ENCODE assay signal across 8 mouse cellular contexts in genomic region chr4:53714051-53714814, GRCm38 (mm10). TPM values are rescaled to one million over a fixed set of nuclear protein-coding genes. Genes with fewer than 3 reads are reported as not detected.
DNase-seq lines count a peak whose midpoint lies in the region; ATAC-seq and TF ChIP-seq lines count a peak whose summit lies in the region.

No protein-coding gene starts in this region.

- peaks cover 0 to 10% of the 10 kb centered on the region in 2 experiments; a peak in 2 of 4 replicates for H3K36me3 ChIP-seq in MEL (ENCODE audit: control insufficient read depth in 1 of 2, insufficient read depth in 2 of 2, low read length in 2 of 2)
- H3K36me3 ChIP-seq in forebrain, postnatal 0 days (ENCODE audit: insufficient read depth): no peaks in the 10 kb centered on the region
- no peaks in the 10 kb centered on the region for H3K36me3 ChIP-seq in lung, embryonic 15.5 days

- peak; percentile 96 for DNase-seq in MEL (ENCODE audit: low read depth, low spot score)
- DNase-seq in cerebellum, adult 2 months: peak; percentile 92 to 93
- DNase-seq in forebrain, postnatal 0 days: peak; percentile 96
- DNase-seq in heart, postnatal 4 days: peak; percentile 93
- DNase-seq in layer of hippocampus, adult 8-10 months (ENCODE audit: low spot score in 2 of 2): peak; percentile 86 to 94
- DNase-seq in ovary, adult 18-20 months (ENCODE audit: low spot score): peak; percentile 81
- DNase-seq in thymus, postnatal 0 days (ENCODE audit: low spot score): peak; percentile 85

- H3K27me3 ChIP-seq in MEL (ENCODE audit: control insufficient read depth in 1 of 2, insufficient read depth in 2 of 2, low read length in 2 of 2): no peaks in the 10 kb centered on the region
- no peaks in the 10 kb centered on the region for H3K27me3 ChIP-seq in cerebellum, adult 2 months (ENCODE audit: control insufficient read depth, insufficient read depth, low read length)
- H3K27me3 ChIP-seq in forebrain, postnatal 0 days (ENCODE audit: insufficient read depth, low read length): no peaks in the 10 kb centered on the region
- H3K27me3 ChIP-seq in lung, embryonic 15.5 days: no peaks in the 10 kb centered on the region

- 4% methylated on average over 58 of the region's 58 CpGs for WGBS in cerebellum, adult 2 months
- 3% methylated on average over 58 of the region's 58 CpGs for WGBS in forebrain, postnatal 0 days
- WGBS in lung, embryonic 15.5 days: 10% methylated on average over 58 of the region's 58 CpGs

- peaks cover 1% of the 10 kb centered on the region; the same call in 1 of the 2 replicates for H3K79me2 ChIP-seq in MEL (ENCODE audit: control insufficient read depth, insufficient read depth, low read length, poor library complexity)

- peak; percentile 77 to 90 for TF ChIP-seq POLR2A in MEL (IDR thresholded peaks at IDR 0.05; ENCODE audit: control insufficient read depth in 1 of 2, insufficient read depth in 1 of 2, low read depth in 1 of 2, low read length in 2 of 2, poor library complexity in 1 of 2)
- TF ChIP-seq POLR2A in cerebellum, adult 2 months (IDR thresholded peaks at IDR 0.05; ENCODE audit: borderline replicate concordance, insufficient read depth, low read length): peak; percentile 79

- ATAC-seq in forebrain, postnatal 0 days: peak; percentile 95
- peak; percentile 93 for ATAC-seq in lung, embryonic 15.5 days (ENCODE audit: borderline replicate concordance, extremely low read depth, low FRiP score, low TSS enrichment)

- no peak for TF ChIP-seq RAD21 in MEL (IDR thresholded peaks at IDR 0.05; ENCODE audit: low read depth, low read length)

- H3K9me3 ChIP-seq in MEL (replicated peaks; ENCODE audit: insufficient read depth, low read length): no peaks in the 10 kb centered on the region
- no peaks in the 10 kb centered on the region for H3K9me3 ChIP-seq in forebrain, postnatal 0 days (ENCODE audit: low read length)
- no peaks in the 10 kb centered on the region for H3K9me3 ChIP-seq in lung, embryonic 15.5 days

- H3K4me3 ChIP-seq in MEL (ENCODE audit: control insufficient read depth in 1 of 2, insufficient read depth in 1 of 2, low read depth in 2 of 2, low read length in 2 of 2): peak overlapping the region; percentile 75 to 78
- peak overlapping the region; percentile 80 for H3K4me3 ChIP-seq in cerebellum, adult 2 months (replicated peaks; ENCODE audit: insufficient read depth, low read depth, low read length)
- H3K4me3 ChIP-seq in forebrain, postnatal 0 days (ENCODE audit: low read depth, low read length): peak overlapping the region; percentile 76
- peak overlapping the region; percentile 76 for H3K4me3 ChIP-seq in lung, embryonic 15.5 days

- peak overlapping the region; percentile 85 for H3K4me2 ChIP-seq in forebrain, postnatal 0 days (ENCODE audit: low read depth)
- H3K4me2 ChIP-seq in lung, embryonic 15.5 days: peak overlapping the region; percentile 83

- H3K27ac ChIP-seq in MEL (ENCODE audit: control insufficient read depth, low read depth, low read length): peak overlapping the region; percentile 87
- peak overlapping the region; percentile 68 for H3K27ac ChIP-seq in cerebellum, adult 2 months (ENCODE audit: insufficient read depth, low read length)
- H3K27ac ChIP-seq in forebrain, postnatal 0 days (ENCODE audit: low read depth, low read length): peak overlapping the region; percentile 92
- peak overlapping the region; percentile 46 for H3K27ac ChIP-seq in lung, embryonic 15.5 days

- peak; percentile 13 to 21; a peak in 1 of 4 replicates for TF ChIP-seq EP300 in MEL (IDR thresholded peaks at IDR 0.05; ENCODE audit: low read depth in 1 of 2, low read length in 2 of 2)

- peak overlapping the region; percentile 74 for H3K9ac ChIP-seq in MEL (ENCODE audit: control insufficient read depth, low read depth, low read length, poor library complexity, severe bottlenecking)
- H3K9ac ChIP-seq in forebrain, postnatal 0 days: peak overlapping the region; percentile 91
- peak overlapping the region; percentile 73 for H3K9ac ChIP-seq in lung, embryonic 15.5 days

- no peak for TF ChIP-seq CTCF in MEL (IDR thresholded peaks at IDR 0.05 in 2 of 3, conservative IDR thresholded peaks at IDR 0.05 in 1 of 3; ENCODE audit: control insufficient read depth in 1 of 3, insufficient read depth in 1 of 3, low read depth in 2 of 3, low read length in 3 of 3, poor library complexity in 1 of 3, severe bottlenecking in 1 of 3)
- no peak for TF ChIP-seq CTCF in cerebellum, adult 2 months (IDR thresholded peaks at IDR 0.05; ENCODE audit: borderline replicate concordance, insufficient read depth, low read depth, low read length)
- no peak for TF ChIP-seq CTCF in forebrain, postnatal 0 days (IDR thresholded peaks at IDR 0.05; ENCODE audit: low read depth)

- H3K4me1 ChIP-seq in MEL (ENCODE audit: control insufficient read depth in 1 of 2, insufficient read depth in 2 of 2, low read length in 2 of 2): peaks cover 0 to 3% of the 10 kb centered on the region in 2 experiments; a peak in 3 of 4 replicates
- peaks cover 3% of the 10 kb centered on the region; the same call in 1 of the 2 replicates for H3K4me1 ChIP-seq in cerebellum, adult 2 months (ENCODE audit: control insufficient read depth, insufficient read depth, low read length)
- H3K4me1 ChIP-seq in forebrain, postnatal 0 days (ENCODE audit: insufficient read depth): peaks cover 8% of the 10 kb centered on the region; the same call in 1 of the 2 replicates
- peaks cover 8% of the 10 kb centered on the region for H3K4me1 ChIP-seq in lung, embryonic 15.5 days

TF ChIP-seq in MEL, 35 proteins besides CTCF, POLR2A, EP300 and RAD21:
- TF ChIP-seq TCF12 (IDR thresholded peaks at IDR 0.05; ENCODE audit: low read depth, low read length) (peak; percentile 68; the same call in 1 of the 2 replicates), RCOR1 (IDR thresholded peaks at IDR 0.05; ENCODE audit: low read depth, low read length) (no peak), POLR2AphosphoS2 (IDR thresholded peaks at IDR 0.05; ENCODE audit: low read length) (no peak; the same call in 1 of the 2 replicates), MYB (IDR thresholded peaks at IDR 0.05; ENCODE audit: low read depth, low read length) (0 out of 2 replicates have a peak, but pooled peaks have one; percentile 14), MAX (IDR thresholded peaks at IDR 0.05; ENCODE audit: low read length) (peak; percentile 70), SIN3A (IDR thresholded peaks at IDR 0.05; ENCODE audit: low read length) (peak; percentile 71), KAT2A (conservative IDR thresholded peaks at IDR 0.05; ENCODE audit: low read depth, low read length) (peak; percentile 86), MAZ (IDR thresholded peaks at IDR 0.05; ENCODE audit: low read depth, low read length) (no peak), CHD1 (IDR thresholded peaks at IDR 0.05; ENCODE audit: low read depth, low read length) (0 out of 2 replicates have a peak, but pooled peaks have one; percentile 61), HCFC1 (IDR thresholded peaks at IDR 0.05; ENCODE audit: low read depth, low read length) (peak; percentile 90), NELFE (IDR thresholded peaks at IDR 0.05; ENCODE audit: low read depth, low read length) (peak; percentile 85), TBP (IDR thresholded peaks at IDR 0.05; ENCODE audit: low read depth, low read length) (peak; percentile 76), ZMIZ1 (IDR thresholded peaks at IDR 0.05; ENCODE audit: low read depth, low read length) (peak; percentile 31; the same call in 1 of the 2 replicates), CHD2 (IDR thresholded peaks at IDR 0.05; ENCODE audit: low read length) (no peak), MXI1 (IDR thresholded peaks at IDR 0.05; ENCODE audit: low read depth, low read length) (peak; percentile 68), NRF1 (IDR thresholded peaks at IDR 0.05; ENCODE audit: insufficient read depth, low read depth, low read length, poor library complexity, severe bottlenecking) (0 out of 2 replicates have a peak, but pooled peaks have one; percentile 35)
TF ChIP-seq in MEL: peak in this region for 12.

RNA-seq across cellular contexts. Expression of gene Fktn, which starts 0.4 kb away (rescaled TPM):
- 5.0 and 5.5 TPM in 2 replicates for total RNA-seq in MEL (2012; rRNA removed)
- 1 to 10 TPM in 1 of 2 experiments, not detected in 1; 7.0 TPM for polyA plus RNA-seq in MEL (2012; ENCODE audit: insufficient read depth in 1 of 2, insufficient read length in 2 of 2, low read depth in 1 of 2, low replicate concordance in 2 of 2, missing spikeins in 1 of 2)
- polyA plus RNA-seq in cerebellum, adult 2 months (2012; rRNA removed): 20.7 and 25.0 TPM in 2 replicates
- 10.1 and 14.6 TPM in 2 replicates for total RNA-seq in forebrain, postnatal 0 days (2014; rRNA removed)
- 6.6 and 14.8 TPM in 2 replicates for polyA plus RNA-seq in forebrain, postnatal 0 days (2015; fragmentation: Nextera tagmentation; extraction: Ambion mirVana)
- total RNA-seq in heart, postnatal 4 days (2021): 10 to 100 TPM; 12.4 to 13.5 TPM
- total RNA-seq in layer of hippocampus, adult 8-10 months (2022): 10 to 100 TPM; 25.9 to 33.2 (median 29.3) TPM
- 17.0 and 17.5 TPM in 2 replicates for polyA plus RNA-seq in lung, embryonic 15.5 days (2015; fragmentation: Nextera tagmentation; extraction: Ambion mirVana)
- 4.3 and 4.4 TPM in 2 replicates for polyA plus RNA-seq in thymus, postnatal 0 days (2015; fragmentation: Nextera tagmentation; extraction: Ambion mirVana)

Comparison
In these comparisons a context has a peak if more than half of its experiments do, and no peak if none do; other contexts are left out.
1. Peak in every context shown above with its lines: DNase-seq, ATAC-seq, H3K4me3 ChIP-seq and H3K27ac ChIP-seq.